Mouse (Mus musculus) cerebellum, adult 2 months (tissue): ENCODE results near the gene Galk1.

ENCODE experiments used
- CTCF ChIP-seq: fragments of 200-500 bp; IDR thresholded peaks from 2 replicates; pipeline ENCODE4 v1.5.1; 2011; ENCODE audit warnings: low read depth, mild to moderate bottlenecking, control low read depth, low read length, moderate library complexity, borderline replicate concordance; ENCODE audit not compliant: insufficient read depth
- POLR2A ChIP-seq: fragments of 200-500 bp; IDR thresholded peaks from 2 replicates; pipeline ENCODE4 v1.6.1; 2011; ENCODE audit warnings: low read length, control low read depth, borderline replicate concordance; ENCODE audit not compliant: insufficient read depth

DNA sequence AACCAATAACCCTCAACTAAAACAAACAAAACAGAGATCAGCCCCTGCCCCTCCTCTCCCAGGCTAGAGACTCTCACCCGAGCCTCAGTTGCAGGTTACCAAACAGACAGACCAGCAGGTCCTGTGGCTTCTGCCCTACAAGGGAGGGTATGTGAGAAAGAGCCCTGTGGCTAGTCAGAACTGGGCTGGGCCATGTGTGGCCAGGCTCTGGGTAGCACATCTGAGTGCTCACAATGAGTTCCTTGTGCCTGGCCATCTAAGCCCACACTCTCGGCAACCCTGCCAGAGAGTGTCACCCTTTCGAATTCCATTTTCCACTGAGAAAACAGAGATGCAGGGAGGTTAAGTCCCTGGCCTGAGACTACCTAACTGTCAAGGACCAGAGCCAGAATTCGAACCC lies 20.4 kb downstream of the Galk1 start:
- TF ChIP-seq CTCF, result no peak
- TF ChIP-seq POLR2A, result no peak
